13 mouse cellular contexts compared by ENCODE assay signal in the genomic region with DNA sequence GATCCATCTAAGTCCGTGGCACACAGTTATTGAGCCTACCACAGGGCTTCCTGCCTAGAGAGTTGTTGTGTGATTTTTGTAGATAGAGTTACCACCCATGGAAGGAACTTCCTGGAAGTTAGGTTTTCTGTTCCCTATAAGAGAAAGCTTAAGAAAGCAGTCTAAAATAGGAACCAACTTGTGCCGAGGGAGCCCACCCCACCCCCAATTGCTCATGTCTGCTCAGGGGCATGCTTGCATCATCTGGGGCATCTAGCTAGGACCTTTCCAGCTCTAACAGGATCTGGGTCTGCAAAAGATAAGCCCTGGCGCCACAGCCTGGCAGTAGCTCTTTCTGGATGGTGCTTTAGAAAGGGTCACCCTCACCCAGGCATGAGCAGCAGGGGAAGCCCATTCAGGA. TPM values are rescaled to one million over a fixed set of nuclear protein-coding genes. Genes with fewer than 3 reads are reported as not detected.
A peak's percentile ranks its signal among the peaks of the same experiment; 100 is the strongest.
DNase-seq lines count a peak whose midpoint lies in the region; ATAC-seq and TF ChIP-seq lines count a peak whose summit lies in the region.
"Had no signal": no experiment of that assay in that cellular context is flagged by ENCODE, and none has a peak within 500 bp of the region (broad histone marks: within the 10 kb centered on the region; RNA-seq: fewer than 3 reads in every experiment).

No protein-coding gene starts in this region.

- no peaks in the 10 kb centered on the region for H3K27me3 ChIP-seq in heart, embryonic 16.5 days (ENCODE audit: control insufficient read depth, insufficient read depth, low read length)
- H3K27me3 ChIP-seq: embryonic facial prominence, embryonic 12.5 days had no signal

- TF ChIP-seq POLR2A in bone marrow, adult 2 months (IDR thresholded peaks at IDR 0.05; ENCODE audit: borderline replicate concordance, control insufficient read depth, low read depth, low read length): no peak

- H3K27ac ChIP-seq in bone marrow, adult 2 months (ENCODE audit: control insufficient read depth, insufficient read depth, low read depth, low read length, poor library complexity): peak overlapping the region; percentile 4; the same call in 1 of the 2 replicates
- H3K27ac ChIP-seq in heart, embryonic 16.5 days (ENCODE audit: low read length): peak overlapping the region; percentile 38
- H3K27ac ChIP-seq: embryonic facial prominence, embryonic 12.5 days; left cerebral cortex, adult 2 months had no signal

- H3K4me3 ChIP-seq in bone marrow, adult 2 months (replicated peaks; ENCODE audit: control insufficient read depth, low read depth, low read length): no peak overlapping the region
- no peak overlapping the region for H3K4me3 ChIP-seq in heart, embryonic 16.5 days (ENCODE audit: low read length)
- H3K4me3 ChIP-seq: embryonic facial prominence, embryonic 12.5 days; left cerebral cortex, adult 2 months had no signal

- H3K36me3 ChIP-seq in heart, embryonic 16.5 days (ENCODE audit: control insufficient read depth, insufficient read depth): no peaks in the 10 kb centered on the region
- H3K36me3 ChIP-seq: embryonic facial prominence, embryonic 12.5 days had no signal

- H3K4me2 ChIP-seq in heart, embryonic 16.5 days (ENCODE audit: low read depth, low read length): no peak overlapping the region
- H3K4me2 ChIP-seq: embryonic facial prominence, embryonic 12.5 days had no signal

- no peak for ATAC-seq in heart, embryonic 16.5 days (replicated peaks; ENCODE audit: extremely low read depth, insufficient read depth, low FRiP score)
- ATAC-seq in megakaryocyte progenitor cell, adult 5-6 weeks (replicated peaks; ENCODE audit: poor library complexity): peak; percentile 79

- 0 out of 2 replicates have a peak overlapping the region, but pooled peaks have one; percentile 26 for H3K9ac ChIP-seq in heart, embryonic 16.5 days (ENCODE audit: low read length)
- H3K9ac ChIP-seq: embryonic facial prominence, embryonic 12.5 days had no signal

- no peaks in the 10 kb centered on the region for H3K9me3 ChIP-seq in heart, embryonic 16.5 days (replicated peaks; ENCODE audit: control insufficient read depth, low read length)
- H3K9me3 ChIP-seq: embryonic facial prominence, embryonic 12.5 days had no signal

- 1% methylated on average over 3 of the region's 3 CpGs for WGBS in bone marrow, adult 2 months
- 43% methylated on average over 3 of the region's 3 CpGs for WGBS in heart, embryonic 16.5 days

- TF ChIP-seq CTCF in bone marrow, adult 2 months (IDR thresholded peaks at IDR 0.05; ENCODE audit: control insufficient read depth, insufficient read depth, low read length): no peak

- H3K4me1 ChIP-seq in bone marrow, adult 2 months (ENCODE audit: control insufficient read depth, insufficient read depth, low read length): peaks cover 12% of the 10 kb centered on the region
- H3K4me1 ChIP-seq in heart, embryonic 16.5 days (ENCODE audit: control insufficient read depth, insufficient read depth, low read length): peaks cover 38% of the 10 kb centered on the region

- DNase-seq in layer of hippocampus, adult 11-12 months (ENCODE audit: low spot score): peak; percentile 62
- no peak for DNase-seq in layer of hippocampus, adult 8-10 months (ENCODE audit: low spot score in 2 of 2)
- DNase-seq in ovary, postnatal 10 days (ENCODE audit: low spot score): no peak
- no peak for DNase-seq in adrenal gland, postnatal 25 days
- DNase-seq: cerebellum, adult 11-12 months; kidney, adult 18-20 months had no signal

RNA-seq across cellular contexts. Expression of a gene that starts 24.1 kb away (rescaled TPM):
- total RNA-seq in layer of hippocampus, adult 8-10 months (2022): 10 to 100 TPM; 11.2 to 14.4 (median 13.2) TPM
- 6.0 and 10.2 TPM in 2 replicates for polyA plus RNA-seq in bone marrow, adult 2 months (2011; ENCODE audit: insufficient read depth, insufficient read length, low replicate concordance, missing spikeins)
- polyA plus RNA-seq in heart, embryonic 16.5 days (2015; fragmentation: Nextera tagmentation; extraction: Ambion mirVana): 17.1 and 18.5 TPM in 2 replicates
- total RNA-seq in megakaryocyte progenitor cell, adult 5-6 weeks (2015): 11.2 and 13.4 TPM in 2 replicates
- total RNA-seq in megakaryocyte progenitor cell, adult 5-6 weeks (2017): 11.9 and 12.3 TPM in 2 replicates
- 15.2 and 18.2 TPM in 2 replicates for total RNA-seq in adrenal gland, postnatal 25 days (2021)

RNA-seq across cellular contexts. Expression of a gene that starts 24.7 kb away (rescaled TPM):
- 10 to 100 TPM; 30.8 to 60.2 (median 39.4) TPM for total RNA-seq in layer of hippocampus, adult 8-10 months (2022)
- 28.0 and 45.8 TPM in 2 replicates for polyA plus RNA-seq in bone marrow, adult 2 months (2011; ENCODE audit: insufficient read depth, insufficient read length, low replicate concordance, missing spikeins)
- polyA plus RNA-seq in heart, embryonic 16.5 days (2015; fragmentation: Nextera tagmentation; extraction: Ambion mirVana): 20.7 and 24.5 TPM in 2 replicates
- total RNA-seq in megakaryocyte progenitor cell, adult 5-6 weeks (2015): 15.8 and 16.2 TPM in 2 replicates
- total RNA-seq in megakaryocyte progenitor cell, adult 5-6 weeks (2017): 25.2 and 43.2 TPM in 2 replicates
- total RNA-seq in adrenal gland, postnatal 25 days (2021): 19.0 and 31.0 TPM in 2 replicates

RNA-seq across cellular contexts. Expression of a gene that starts 30.2 kb away (rescaled TPM):
- under 1 TPM in 2 of 4 experiments, not detected in 2; 0.30 to 0.47 TPM for total RNA-seq in layer of hippocampus, adult 8-10 months (2022)
- polyA plus RNA-seq in bone marrow, adult 2 months (2011; ENCODE audit: insufficient read depth, insufficient read length, low replicate concordance, missing spikeins): not detected in 2 replicates
- polyA plus RNA-seq in heart, embryonic 16.5 days (2015; fragmentation: Nextera tagmentation; extraction: Ambion mirVana): not detected in 2 replicates
- not detected in 2 replicates for total RNA-seq in megakaryocyte progenitor cell, adult 5-6 weeks (2015)
- total RNA-seq in megakaryocyte progenitor cell, adult 5-6 weeks (2017): not detected in 2 replicates
- 0.46 TPM in 1 of 2 replicates, not detected in the other for total RNA-seq in adrenal gland, postnatal 25 days (2021)
- total RNA-seq: heart, postnatal 10 days had no signal
- polyA plus RNA-seq: small intestine, adult 2 months had no signal

RNA-seq across cellular contexts. Expression of a gene that starts 39.8 kb away (rescaled TPM):
- 10 to 100 TPM in 1 of 4 experiments, 1 to 10 TPM in 3; 7.2 to 11.6 (median 8.9) TPM for total RNA-seq in layer of hippocampus, adult 8-10 months (2022)
- polyA plus RNA-seq in bone marrow, adult 2 months (2011; ENCODE audit: insufficient read depth, insufficient read length, low replicate concordance, missing spikeins): 1.8 TPM in 1 of 2 replicates, not detected in the other
- 0.49 and 0.67 TPM in 2 replicates for polyA plus RNA-seq in heart, embryonic 16.5 days (2015; fragmentation: Nextera tagmentation; extraction: Ambion mirVana)
- 0.20 TPM in 1 of 2 replicates, not detected in the other for total RNA-seq in megakaryocyte progenitor cell, adult 5-6 weeks (2015)
- 0.24 and 0.33 TPM in 2 replicates for total RNA-seq in megakaryocyte progenitor cell, adult 5-6 weeks (2017)
- 4.5 and 5.2 TPM in 2 replicates for total RNA-seq in adrenal gland, postnatal 25 days (2021)

RNA-seq across cellular contexts. Expression of a gene that starts 46.4 kb away (rescaled TPM):
- total RNA-seq in layer of hippocampus, adult 8-10 months (2022): 1 to 10 TPM; 1.7 to 2.7 (median 2.1) TPM
- not detected in 2 replicates for polyA plus RNA-seq in bone marrow, adult 2 months (2011; ENCODE audit: insufficient read depth, insufficient read length, low replicate concordance, missing spikeins)
- polyA plus RNA-seq in heart, embryonic 16.5 days (2015; fragmentation: Nextera tagmentation; extraction: Ambion mirVana): not detected in 2 replicates
- total RNA-seq in megakaryocyte progenitor cell, adult 5-6 weeks (2015): not detected in 2 replicates
- not detected in 2 replicates for total RNA-seq in megakaryocyte progenitor cell, adult 5-6 weeks (2017)
- 0.67 and 1.1 TPM in 2 replicates for total RNA-seq in adrenal gland, postnatal 25 days (2021)
- polyA plus RNA-seq: embryonic facial prominence, embryonic 12.5 days; small intestine, adult 2 months had no signal
